ENCODE assay signal across 9 mouse cellular contexts in genomic region chr6:140733641-140733986, GRCm38 (mm10). TPM values are rescaled to one million over a fixed set of nuclear protein-coding genes. Genes with fewer than 3 reads are reported as not detected.
DNase-seq lines count a peak whose midpoint lies in the region; ATAC-seq and TF ChIP-seq lines count a peak whose summit lies in the region.
"Had no signal": no experiment of that assay in that cellular context is flagged by ENCODE, and none has a peak within 500 bp of the region (broad histone marks: within the 10 kb centered on the region; RNA-seq: fewer than 3 reads in every experiment).

No protein-coding gene starts in this region.

- H3K27ac ChIP-seq in cerebellum, adult 2 months (ENCODE audit: insufficient read depth, low read length), result no peak overlapping the region
- H3K27ac ChIP-seq in hindbrain, embryonic 15.5 days (replicated peaks), result peak overlapping the region; percentile 40; the same call in 1 of the 2 replicates
- H3K27ac ChIP-seq in liver, embryonic 15.5 days (replicated peaks), result no peak overlapping the region

- no peak for TF ChIP-seq POLR2A in cerebellum, adult 2 months (IDR thresholded peaks at IDR 0.05; ENCODE audit: borderline replicate concordance, insufficient read depth, low read length)

- H3K4me2 ChIP-seq in hindbrain, embryonic 15.5 days, result peak overlapping the region; percentile 67
- H3K4me2 ChIP-seq in liver, embryonic 15.5 days, result peak overlapping the region; percentile 37

- 13% methylated on average over 15 of the region's 15 CpGs for WGBS in cerebellum, adult 2 months
- WGBS in hindbrain, embryonic 15.5 days, result 5% methylated on average over 15 of the region's 15 CpGs
- 17% methylated on average over 15 of the region's 15 CpGs for WGBS in liver, embryonic 15.5 days (ENCODE audit: insufficient replicate concordance)

- no peaks in the 10 kb centered on the region for H3K9me3 ChIP-seq in hindbrain, embryonic 15.5 days
- H3K9me3 ChIP-seq in liver, embryonic 15.5 days (replicated peaks), result 0 out of 2 replicates have a peak, but pooled peaks cover 3% of the 10 kb centered on the region

- ATAC-seq in hindbrain, embryonic 15.5 days (ENCODE audit: low FRiP score, low read depth), result peak; percentile 33; the same call in 1 of the 2 replicates
- no peak for ATAC-seq in liver, embryonic 15.5 days (ENCODE audit: insufficient read depth)

- no peaks in the 10 kb centered on the region for H3K36me3 ChIP-seq in hindbrain, embryonic 15.5 days
- no peaks in the 10 kb centered on the region for H3K36me3 ChIP-seq in liver, embryonic 15.5 days (replicated peaks)

- TF ChIP-seq CTCF in cerebellum, adult 2 months (IDR thresholded peaks at IDR 0.05; ENCODE audit: borderline replicate concordance, insufficient read depth, low read depth, low read length), result no peak

- DNase-seq in cerebellum, adult 2 months, result peak in 1 of 2 experiments; percentile 30
- no peak for DNase-seq in cerebellum, adult 11-12 months
- peak; percentile 40 for DNase-seq in thymus, postnatal 14 days
- no peak for DNase-seq in thymus, adult 18-20 months
- DNase-seq in thymus, postnatal 25 days, result peak; percentile 30
- no peak for DNase-seq in spleen, adult 18-20 months

- H3K4me1 ChIP-seq in cerebellum, adult 2 months (ENCODE audit: control insufficient read depth, insufficient read depth, low read length), result no peaks in the 10 kb centered on the region; the same call in 1 of the 2 replicates
- peaks cover 9% of the 10 kb centered on the region for H3K4me1 ChIP-seq in hindbrain, embryonic 15.5 days (replicated peaks)
- H3K4me1 ChIP-seq in liver, embryonic 15.5 days (replicated peaks), result no peaks in the 10 kb centered on the region

- H3K4me3 ChIP-seq in cerebellum, adult 2 months (replicated peaks; ENCODE audit: insufficient read depth, low read depth, low read length), result peak overlapping the region; percentile 13
- peak overlapping the region; percentile 37 for H3K4me3 ChIP-seq in hindbrain, embryonic 15.5 days
- no peak overlapping the region for H3K4me3 ChIP-seq in liver, embryonic 15.5 days (replicated peaks)

- no peaks in the 10 kb centered on the region for H3K27me3 ChIP-seq in cerebellum, adult 2 months (ENCODE audit: control insufficient read depth, insufficient read depth, low read length)
- no peaks in the 10 kb centered on the region for H3K27me3 ChIP-seq in hindbrain, embryonic 15.5 days
- H3K27me3 ChIP-seq in liver, embryonic 15.5 days, result no peaks in the 10 kb centered on the region

- peak overlapping the region; percentile 51 for H3K9ac ChIP-seq in hindbrain, embryonic 15.5 days
- no peak overlapping the region for H3K9ac ChIP-seq in liver, embryonic 15.5 days

RNA-seq across cellular contexts. Expression of gene Gm11077, which starts 4.5 kb away (rescaled TPM):
- polyA plus RNA-seq in cerebellum, adult 2 months (2012; rRNA removed), result not detected in 2 replicates
- not detected in 2 replicates for polyA plus RNA-seq in hindbrain, embryonic 15.5 days (2015; fragmentation: Nextera tagmentation; extraction: Ambion mirVana)
- polyA plus RNA-seq in liver, embryonic 15.5 days (2015; fragmentation: Nextera tagmentation; extraction: Ambion mirVana), result not detected in 2 replicates
- polyA plus RNA-seq: C2C12 had no signal

Comparison
In these comparisons a context has a peak if more than half of its experiments do, and no peak if none do; other contexts are left out.
1. DNase-seq: peak in thymus, postnatal 14 days (single experiment) and thymus, postnatal 25 days (single experiment); none in cerebellum, adult 11-12 months (single experiment), thymus, adult 18-20 months (0 of 2) and spleen, adult 18-20 months (0 of 2).